Mouse (Mus musculus): ENCODE data around the gene Tpmt. TPM values are rescaled to one million over a fixed set of nuclear protein-coding genes. Genes with fewer than 3 reads are reported as not detected.

Gene Tpmt
- total RNA-seq, 2 experiments from 2014 or later, result 2.3 to 9.1 TPM

GRCm38 (mm10) chr13:47043833-47044616 lies 512 bp downstream of the Tpmt start:
- peak; percentile 1; the same call in 1 of the 2 replicates for ATAC-seq (replicated peaks; ENCODE audit: poor library complexity, severe bottlenecking)

- peak; percentile 89 for ATAC-seq (replicated peaks; ENCODE audit: poor library complexity, severe bottlenecking)
Observed at GRCm38 (mm10) chr13:47043030-47043680, 1.4 kb downstream of the Tpmt start, which contains the start of gene Kdm1b. Kdm1b (plus strand) TSS chr13:47043499.

GRCm38 (mm10) chr13:47042024-47042633 lies 2.4 kb downstream of the Tpmt start:
- no peak for ATAC-seq (replicated peaks; ENCODE audit: poor library complexity, severe bottlenecking)

GRCm38 (mm10) chr13:47040061-47040460 lies 4.5 kb downstream of the Tpmt start:
- ATAC-seq (replicated peaks; ENCODE audit: poor library complexity, severe bottlenecking), result no peak

GRCm38 (mm10) chr13:47037946-47038345 lies 6.6 kb downstream of the Tpmt start:
- ATAC-seq (replicated peaks; ENCODE audit: poor library complexity, severe bottlenecking), result no peak

- ATAC-seq (replicated peaks; ENCODE audit: poor library complexity, severe bottlenecking), result no peak
Observed at GRCm38 (mm10) chr13:47033602-47034001, 10.9 kb downstream of the Tpmt start.

GRCm38 (mm10) chr13:47030376-47031107 lies 14.0 kb downstream of the Tpmt start:
- ATAC-seq (replicated peaks; ENCODE audit: poor library complexity, severe bottlenecking), result no peak

GRCm38 (mm10) chr13:47020798-47021197 lies 23.7 kb downstream of the Tpmt start:
- ATAC-seq (replicated peaks; ENCODE audit: poor library complexity, severe bottlenecking), result no peak

GRCm38 (mm10) chr13:47019774-47020173 lies 24.8 kb downstream of the Tpmt start:
- ATAC-seq (replicated peaks; ENCODE audit: poor library complexity, severe bottlenecking), result no peak

- peak; percentile 61 for ATAC-seq (replicated peaks; ENCODE audit: poor library complexity, severe bottlenecking)
Observed at GRCm38 (mm10) chr13:47017259-47017658, 27.3 kb downstream of the Tpmt start.

GRCm38 (mm10) chr13:47015195-47015501 lies 29.4 kb downstream of the Tpmt start:
- ATAC-seq (replicated peaks; ENCODE audit: poor library complexity, severe bottlenecking), result no peak

GRCm38 (mm10) chr13:47014334-47015194 lies 30.0 kb downstream of the Tpmt start, which contains the start of gene Nhlrc1:
Nhlrc1 (minus strand) TSS chr13:47014850.
- ATAC-seq (replicated peaks; ENCODE audit: poor library complexity, severe bottlenecking), result peak; percentile 93

- ATAC-seq (replicated peaks; ENCODE audit: poor library complexity, severe bottlenecking), result no peak
Observed at GRCm38 (mm10) chr13:47013740-47014139, 30.8 kb downstream of the Tpmt start.

- ATAC-seq (replicated peaks; ENCODE audit: poor library complexity, severe bottlenecking), result 0 out of 2 replicates have a peak, but pooled peaks have one; percentile 14
Observed at GRCm38 (mm10) chr13:47001590-47001989, 42.9 kb downstream of the Tpmt start.

GRCm38 (mm10) chr13:46999498-46999897 lies 45.0 kb downstream of the Tpmt start:
- ATAC-seq (replicated peaks; ENCODE audit: poor library complexity, severe bottlenecking), result no peak

GRCm38 (mm10) chr13:46997355-46997754 lies 47.2 kb downstream of the Tpmt start:
- peak; percentile 71 for ATAC-seq (replicated peaks; ENCODE audit: poor library complexity, severe bottlenecking)

GRCm38 (mm10) chr13:46993274-46993551 lies 51.3 kb downstream of the Tpmt start:
- ATAC-seq (replicated peaks; ENCODE audit: poor library complexity, severe bottlenecking), result no peak

GRCm38 (mm10) chr13:46992516-46993273 lies 51.8 kb downstream of the Tpmt start:
- ATAC-seq (replicated peaks; ENCODE audit: poor library complexity, severe bottlenecking), result no peak

GRCm38 (mm10) chr13:46990376-46991011 lies 54.0 kb downstream of the Tpmt start:
- no peak for ATAC-seq (replicated peaks; ENCODE audit: poor library complexity, severe bottlenecking)

Measured in granulocyte monocyte progenitor cell, adult 5-6 weeks (primary cell).